Mouse (Mus musculus): ENCODE results near the gene Fam118a. TPM values are rescaled to one million over a fixed set of nuclear protein-coding genes. Genes with fewer than 3 reads are reported as not detected.

The Fam118a gene
- polyA plus RNA-seq, 1 experiment from 2014 or later: 15.3 TPM

- H3K4me3 ChIP-seq: no peak overlapping the region
- ATAC-seq (replicated peaks; ENCODE audit: insufficient number of reproducible peaks, insufficient read depth, low FRiP score, low read depth): no peak
- no peaks in the 10 kb centered on the region for H3K36me3 ChIP-seq
- H3K27ac ChIP-seq: no peak overlapping the region
- H3K4me2 ChIP-seq: no peak overlapping the region
- no peaks in the 10 kb centered on the region for H3K9me3 ChIP-seq (replicated peaks)
- H3K9ac ChIP-seq: no peak overlapping the region
- WGBS: 68% methylated on average over 7 of the region's 7 CpGs
- H3K27me3 ChIP-seq: 0 out of 2 replicates have a peak, but pooled peaks cover 4% of the 10 kb centered on the region
- peaks cover 20% of the 10 kb centered on the region for H3K4me1 ChIP-seq (replicated peaks)
These were observed 39.0 kb upstream of the Fam118a start for GRCm38 (mm10) chr15:84989771-84990170.

DNA sequence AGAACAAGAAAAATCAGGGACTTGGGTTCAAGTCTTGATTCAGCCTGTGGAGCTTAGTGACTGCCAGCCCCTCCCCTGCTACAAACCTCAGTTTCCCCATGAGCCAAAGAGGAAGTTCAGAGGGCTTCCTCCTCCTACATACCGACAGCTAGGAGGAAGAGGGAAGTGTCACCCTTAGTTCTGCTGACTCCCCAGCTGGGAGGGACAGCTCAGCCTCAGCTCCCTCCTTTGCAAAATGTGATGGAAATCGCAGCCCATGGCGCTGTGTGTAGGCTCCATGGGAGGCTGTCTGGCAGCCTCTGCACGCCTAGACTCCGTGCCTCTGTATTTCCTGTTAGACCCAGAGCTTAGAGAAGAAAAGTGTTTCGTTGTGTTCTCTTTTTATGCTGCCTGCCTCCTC, 34.2 kb upstream of the Fam118a start:
- H3K9ac ChIP-seq: no peak overlapping the region
- H3K4me2 ChIP-seq: no peak overlapping the region
- ATAC-seq (replicated peaks; ENCODE audit: insufficient number of reproducible peaks, insufficient read depth, low FRiP score, low read depth): no peak
- no peak overlapping the region for H3K27ac ChIP-seq
- H3K9me3 ChIP-seq (replicated peaks): no peaks in the 10 kb centered on the region
- H3K36me3 ChIP-seq: no peaks in the 10 kb centered on the region
- WGBS: 17% methylated on average over 6 of the region's 6 CpGs
- peaks cover 3% of the 10 kb centered on the region; the same call in 1 of the 2 replicates for H3K4me1 ChIP-seq (replicated peaks)
- H3K4me3 ChIP-seq: no peak overlapping the region
- H3K27me3 ChIP-seq: no peaks in the 10 kb centered on the region

GRCm38 (mm10) chr15:84995041-84995440, 33.7 kb upstream of the Fam118a start:
- H3K27me3 ChIP-seq: no peaks in the 10 kb centered on the region; the same call in 1 of the 2 replicates
- H3K9ac ChIP-seq: no peak overlapping the region
- H3K27ac ChIP-seq: no peak overlapping the region
- no peaks in the 10 kb centered on the region for H3K9me3 ChIP-seq (replicated peaks)
- WGBS: 28% methylated on average over 6 of the region's 6 CpGs
- no peak overlapping the region for H3K4me2 ChIP-seq
- H3K36me3 ChIP-seq: no peaks in the 10 kb centered on the region
- peaks cover 3% of the 10 kb centered on the region; the same call in 1 of the 2 replicates for H3K4me1 ChIP-seq (replicated peaks)
- H3K4me3 ChIP-seq: no peak overlapping the region
- ATAC-seq (replicated peaks; ENCODE audit: insufficient number of reproducible peaks, insufficient read depth, low FRiP score, low read depth): no peak

DNA sequence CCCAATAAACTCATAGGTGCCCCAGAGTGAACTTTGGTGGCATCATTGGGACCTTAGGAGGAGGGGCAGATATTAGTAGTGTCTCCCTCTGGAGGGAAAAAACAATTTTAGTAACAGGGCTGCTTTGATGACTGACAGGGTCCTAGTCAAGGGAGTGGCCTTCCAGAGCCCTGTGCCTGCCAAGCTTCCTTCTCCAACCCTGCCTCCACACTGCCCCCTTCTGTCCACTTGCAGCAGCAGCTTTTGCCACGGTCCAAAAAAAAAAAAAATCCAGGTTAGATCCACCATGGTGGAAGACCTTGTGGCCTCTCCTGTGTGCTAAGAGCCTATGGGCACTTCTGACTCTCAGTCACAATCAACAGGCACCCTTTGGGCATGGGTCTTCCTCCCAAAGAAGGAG, 32.8 kb upstream of the Fam118a start:
- ATAC-seq (replicated peaks; ENCODE audit: insufficient number of reproducible peaks, insufficient read depth, low FRiP score, low read depth): 0 out of 2 replicates have a peak, but pooled peaks have one; percentile 39
- H3K4me3 ChIP-seq: no peak overlapping the region
- no peaks in the 10 kb centered on the region; the same call in 1 of the 2 replicates for H3K27me3 ChIP-seq
- peaks cover 3% of the 10 kb centered on the region; the same call in 1 of the 2 replicates for H3K4me1 ChIP-seq (replicated peaks)
- no peaks in the 10 kb centered on the region for H3K9me3 ChIP-seq (replicated peaks)
- H3K27ac ChIP-seq: no peak overlapping the region
- H3K4me2 ChIP-seq: no peak overlapping the region
- H3K36me3 ChIP-seq: no peaks in the 10 kb centered on the region
- WGBS: 0% methylated on average over 1 of the region's 1 CpGs
- H3K9ac ChIP-seq: no peak overlapping the region

GRCm38 (mm10) chr15:84997768-84998454, 30.8 kb upstream of the Fam118a start:
- Histone ChIP-seq H3K36me3 (no peaks in the 10 kb centered on the region), H3K9ac (no peak overlapping the region), H3K4me1 (replicated peaks) (peaks cover 3% of the 10 kb centered on the region; the same call in 1 of the 2 replicates), H3K9me3 (replicated peaks) (no peaks in the 10 kb centered on the region), H3K4me3 (no peak overlapping the region), H3K4me2 (no peak overlapping the region), H3K27me3 (no peaks in the 10 kb centered on the region; the same call in 1 of the 2 replicates), H3K27ac (no peak overlapping the region)
- ATAC-seq (replicated peaks; ENCODE audit: insufficient number of reproducible peaks, insufficient read depth, low FRiP score, low read depth): no peak
- WGBS: 57% methylated on average over 14 of the region's 14 CpGs

GRCm38 (mm10) chr15:84999911-85000310, 28.8 kb upstream of the Fam118a start:
- Histone ChIP-seq H3K27me3 (no peaks in the 10 kb centered on the region; the same call in 1 of the 2 replicates), H3K4me3 (no peak overlapping the region), H3K4me2 (no peak overlapping the region), H3K36me3 (no peaks in the 10 kb centered on the region), H3K9me3 (replicated peaks) (no peaks in the 10 kb centered on the region), H3K27ac (no peak overlapping the region), H3K4me1 (replicated peaks) (no peaks in the 10 kb centered on the region), H3K9ac (no peak overlapping the region)
- ATAC-seq (replicated peaks; ENCODE audit: insufficient number of reproducible peaks, insufficient read depth, low FRiP score, low read depth): no peak
- WGBS: 61% methylated on average over 7 of the region's 7 CpGs

- H3K4me2 ChIP-seq: no peak overlapping the region
- no peaks in the 10 kb centered on the region for H3K9me3 ChIP-seq (replicated peaks)
- H3K27ac ChIP-seq: no peak overlapping the region
- H3K36me3 ChIP-seq: no peaks in the 10 kb centered on the region
- no peak overlapping the region for H3K4me3 ChIP-seq
- no peak overlapping the region for H3K9ac ChIP-seq
- no peak; the same call in 1 of the 2 replicates for ATAC-seq (replicated peaks; ENCODE audit: insufficient number of reproducible peaks, insufficient read depth, low FRiP score, low read depth)
- WGBS: 17% methylated on average over 29 of the region's 29 CpGs
- no peaks in the 10 kb centered on the region; the same call in 1 of the 2 replicates for H3K27me3 ChIP-seq
- H3K4me1 ChIP-seq (replicated peaks): no peaks in the 10 kb centered on the region
These were observed 27.5 kb upstream of the Fam118a start for GRCm38 (mm10) chr15:85000984-85001982.

GRCm38 (mm10) chr15:85009666-85010065, 19.1 kb upstream of the Fam118a start:
- Histone ChIP-seq H3K9ac (no peak overlapping the region), H3K27ac (no peak overlapping the region), H3K9me3 (replicated peaks) (no peaks in the 10 kb centered on the region), H3K4me2 (no peak overlapping the region), H3K36me3 (no peaks in the 10 kb centered on the region), H3K4me3 (no peak overlapping the region), H3K4me1 (replicated peaks) (peaks cover 15% of the 10 kb centered on the region), H3K27me3 (no peaks in the 10 kb centered on the region)
- no peak for ATAC-seq (replicated peaks; ENCODE audit: insufficient number of reproducible peaks, insufficient read depth, low FRiP score, low read depth)
- WGBS: 55% methylated on average over 8 of the region's 8 CpGs

- Histone ChIP-seq H3K4me1 (replicated peaks) (peaks cover 29% of the 10 kb centered on the region), H3K9me3 (replicated peaks) (no peaks in the 10 kb centered on the region), H3K27me3 (peaks cover 7% of the 10 kb centered on the region; the same call in 1 of the 2 replicates), H3K36me3 (no peaks in the 10 kb centered on the region), H3K9ac (no peak overlapping the region), H3K4me3 (no peak overlapping the region), H3K4me2 (peak overlapping the region; percentile 42), H3K27ac (peak overlapping the region; percentile 49)
- 28% methylated on average over 19 of the region's 19 CpGs for WGBS
- ATAC-seq (replicated peaks; ENCODE audit: insufficient number of reproducible peaks, insufficient read depth, low FRiP score, low read depth): no peak
These were observed 16.7 kb upstream of the Fam118a start for GRCm38 (mm10) chr15:85011895-85012661.

DNA sequence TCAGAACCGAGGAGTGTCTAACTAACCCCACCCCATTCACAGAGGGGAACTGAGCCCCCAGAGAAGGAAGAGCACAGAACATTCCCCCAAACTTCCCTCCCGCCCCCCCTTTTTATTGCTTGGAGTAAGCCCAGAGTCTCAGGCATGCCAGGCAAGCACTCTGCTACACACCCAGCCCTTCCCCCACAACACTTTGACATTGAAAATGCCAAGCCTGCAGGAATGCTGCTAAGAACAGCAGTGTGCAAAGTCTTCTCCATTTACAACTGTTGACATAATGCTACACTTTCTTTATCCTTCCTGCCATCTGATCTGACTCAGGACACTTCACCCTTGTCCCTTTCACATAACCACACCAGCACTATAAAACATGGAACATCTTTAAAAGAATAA, 16.1 kb upstream of the Fam118a start:
- WGBS: 28% methylated on average over 2 of the region's 2 CpGs
- Histone ChIP-seq H3K9ac (no peak overlapping the region), H3K4me2 (peak overlapping the region; percentile 42), H3K4me1 (replicated peaks) (peaks cover 29% of the 10 kb centered on the region), H3K4me3 (no peak overlapping the region), H3K9me3 (replicated peaks) (no peaks in the 10 kb centered on the region), H3K36me3 (no peaks in the 10 kb centered on the region), H3K27me3 (peaks cover 12% of the 10 kb centered on the region; the same call in 1 of the 2 replicates), H3K27ac (peak overlapping the region; percentile 49)
- no peak for ATAC-seq (replicated peaks; ENCODE audit: insufficient number of reproducible peaks, insufficient read depth, low FRiP score, low read depth)

All from heart, embryonic 15.5 days (tissue).